Mouse (Mus musculus): ENCODE data around the gene Ctxn2.

Gene Ctxn2

GRCm38 (mm10) chr2:125196771-125197170 lies 60.3 kb downstream of the Ctxn2 start:
- DNase-seq (ENCODE audit: low spot score in 2 of 2), result no peak

Data from frontal cortex, postnatal 36 days (tissue).